Mouse (Mus musculus): ENCODE measurements around the gene Myo1g. TPM values are rescaled to one million over a fixed set of nuclear protein-coding genes. Genes with fewer than 3 reads are reported as not detected.

The Myo1g gene
- total RNA-seq, 1 experiment from 2014 or later = 1.3 TPM

Small RNA genes lying within 50 kb of the gene (microRNA-seq; reads per million reads assigned to microRNA genes)
- gene Gm22123 = 0.71 to 1.0 reads per million in 2 experiments

Other genes starting within 250 kb of the Myo1g start
- 93.1 and 105 TPM in 2 replicates for gene Tmed4, start 246.1 kb downstream of the Myo1g start, total RNA-seq (2021)
- gene Ogdh, start 229.3 kb downstream of the Myo1g start, total RNA-seq (2021) = 547 and 550 TPM in 2 replicates
- gene Zmiz2, start 131.9 kb downstream of the Myo1g start, total RNA-seq (2021) = 61.5 and 63.4 TPM in 2 replicates
- 1,910 and 1,993 TPM in 2 replicates for gene Ppia, start 105.5 kb downstream of the Myo1g start, total RNA-seq (2021)
- gene H2afv, start 76.5 kb downstream of the Myo1g start, total RNA-seq (2021) = 75.0 and 84.5 TPM in 2 replicates
- 72.5 and 73.5 TPM in 2 replicates for gene Purb, start 45.0 kb downstream of the Myo1g start, total RNA-seq (2021)
- gene Ccm2, start 25.9 kb upstream of the Myo1g start, total RNA-seq (2021) = 31.5 and 38.4 TPM in 2 replicates
- gene Nacad, start 85.1 kb upstream of the Myo1g start, total RNA-seq (2021) = 2.2 and 2.5 TPM in 2 replicates
- gene Tbrg4, start 105.1 kb upstream of the Myo1g start, total RNA-seq (2021) = 54.1 and 60.7 TPM in 2 replicates
- gene Wap, start 117.7 kb upstream of the Myo1g start, total RNA-seq (2021) = not detected in 2 replicates
- 10.5 and 13.4 TPM in 2 replicates for gene Ramp3, start 137.6 kb upstream of the Myo1g start, total RNA-seq (2021)